Mouse (Mus musculus) G1E (cell line): Measurements from ENCODE around the gene Adap1.

Source experiments
- CTCF ChIP-seq: IDR thresholded peaks from 2 replicates; pipeline ENCODE4 v1.5.1; 2012; ENCODE audit warnings: low read depth, low read length, inconsistent platforms, mixed read lengths
- POLR2AphosphoS5 ChIP-seq: IDR thresholded peaks from 2 replicates; pipeline ENCODE4 v1.6.1; 2012; ENCODE audit warnings: low read depth, low read length, inconsistent platforms; ENCODE audit not compliant: insufficient replicate concordance
- TAL1 ChIP-seq: conservative IDR thresholded peaks from 2 replicates; pipeline ENCODE4 v1.6.1; 2012; ENCODE audit warnings: low read depth, low read length, inconsistent platforms, mixed read lengths

GRCm38 (mm10) chr5:139227236-139227635, 98.2 kb downstream of the Adap1 start:
- no peak for TF ChIP-seq CTCF
- TF ChIP-seq POLR2AphosphoS5: no peak
- no peak for TF ChIP-seq TAL1
